Mouse (Mus musculus): ENCODE data around the gene C530025M09Rik.

DNA sequence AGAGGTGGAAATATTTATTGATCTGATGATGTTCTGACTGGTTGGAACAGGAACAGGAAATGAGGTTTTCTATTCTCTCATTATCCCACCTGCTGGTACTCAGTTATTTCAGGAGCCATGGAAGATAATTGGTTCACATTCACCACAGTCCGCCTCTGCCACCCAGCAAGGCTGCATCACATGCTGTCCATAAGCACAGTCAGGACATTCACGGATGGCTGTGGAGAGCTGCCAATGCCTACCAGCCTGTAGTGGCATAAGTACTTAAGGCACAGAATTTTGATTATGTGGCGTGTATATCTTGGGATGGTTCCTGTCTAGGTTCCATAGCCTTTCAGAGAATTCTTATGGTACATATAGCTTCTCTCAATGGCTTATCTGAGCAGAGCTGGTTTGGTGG, 30.0 kb upstream of the C530025M09Rik start:
- TF ChIP-seq POLR2A (IDR thresholded peaks at IDR 0.05; ENCODE audit: insufficient read depth, low read depth, low read length), result no peak
- no peak for TF ChIP-seq CTCF (IDR thresholded peaks at IDR 0.05; ENCODE audit: insufficient read depth, low read depth, low read length)

Data from olfactory bulb, adult 2 months (tissue).